Mouse (Mus musculus) T-helper 17 cell (primary cell): ENCODE measurements around the gene Gsta3.

Experiments
- in situ Hi-C, 2 experiments: fragments of 300-600 bp; cut with MboI, MseI; formaldehyde crosslinking; loops; 1 replicate in 1 of 2; 2 replicates in 1 of 2; pipeline ENCODE4 v1.15.1; 2025; ENCODE audit warnings: high pct_unique_total_duplicates in 2 of 2

Gsta3 gene

GRCm38 (mm10) chr1:21292590-21292989 lies 52.2 kb downstream of the Gsta3 start:
- in situ Hi-C loops = no loop called here

GRCm38 (mm10) chr1:21296169-21296568 lies 55.8 kb downstream of the Gsta3 start:
- in situ Hi-C loops = no loop called here

GRCm38 (mm10) chr1:21298114-21298513 lies 57.7 kb downstream of the Gsta3 start:
- in situ Hi-C loops = no loop called here

- in situ Hi-C loops = no loop called here
These were observed 59.4 kb downstream of the Gsta3 start for GRCm38 (mm10) chr1:21299826-21300225.

- in situ Hi-C loops = no loop called here
These were observed 61.3 kb downstream of the Gsta3 start for GRCm38 (mm10) chr1:21301686-21302085.

GRCm38 (mm10) chr1:21304174-21304573 lies 63.8 kb downstream of the Gsta3 start:
- in situ Hi-C loops = no loop called here

- in situ Hi-C loops = no loop called here
These were observed 64.3 kb downstream of the Gsta3 start for GRCm38 (mm10) chr1:21304646-21305045.

- in situ Hi-C loops = no loop called here
These were observed 65.1 kb downstream of the Gsta3 start for GRCm38 (mm10) chr1:21305443-21305842.

- in situ Hi-C loops = loop anchor here in 1 of 2 experiments (10.0 kb wide), 1 partner anchor 1500 kb away; no protein-coding TSS in a partner anchor
These were observed 73.9 kb downstream of the Gsta3 start for GRCm38 (mm10) chr1:21314336-21314735.
